Mouse (Mus musculus): ENCODE measurements around the gene Nalcn.

DNA sequence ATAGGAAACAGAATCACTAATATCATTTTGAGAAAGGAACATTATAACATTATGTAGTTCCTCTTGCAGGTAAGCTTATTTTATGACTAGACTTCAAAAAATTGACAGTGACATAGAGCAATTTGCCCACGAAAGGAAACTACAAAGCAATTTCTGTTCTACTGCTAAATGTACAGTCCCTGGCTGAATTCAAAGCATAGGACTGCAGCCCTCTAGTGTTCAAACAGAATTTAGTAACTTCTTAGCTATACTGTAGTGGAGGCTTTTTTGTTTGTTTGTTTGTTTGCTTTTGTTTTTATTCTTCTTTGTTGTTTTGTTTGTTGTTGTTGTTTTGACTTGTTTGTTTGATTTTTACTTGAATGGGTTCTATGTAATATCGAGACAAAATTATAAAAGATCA lies 354.8 kb downstream of the Nalcn start:
- no peak for TF ChIP-seq CTCF (IDR thresholded peaks at IDR 0.05; ENCODE audit: low read depth)
- TF ChIP-seq EP300 (IDR thresholded peaks at IDR 0.05; ENCODE audit: low read depth): no peak

Data from liver, embryonic 14.5 days (tissue).